Mouse (Mus musculus): ENCODE results near the gene Mief1. TPM values are rescaled to one million over a fixed set of nuclear protein-coding genes. Genes with fewer than 3 reads are reported as not detected.

Mief1 gene
- polyA plus RNA-seq, 1 experiment: 38.4 TPM

GRCm38 (mm10) chr15:80297146-80297545, 63.3 kb downstream of the Mief1 start:
- no peak for TF ChIP-seq CTCF (IDR thresholded peaks at IDR 0.05; ENCODE audit: low read depth, low read length)
- no peak for TF ChIP-seq POLR2A (IDR thresholded peaks at IDR 0.05; ENCODE audit: insufficient read depth, low read length)
- TF ChIP-seq EP300 (IDR thresholded peaks at IDR 0.05; ENCODE audit: insufficient read depth, low read depth, low read length): no peak
- H3K9ac ChIP-seq (ENCODE audit: low read depth, poor library complexity, severe bottlenecking): no peak overlapping the region
- no peak overlapping the region for H3K4me3 ChIP-seq (ENCODE audit: low read depth, low read length)
- no peaks in the 10 kb centered on the region for H3K4me1 ChIP-seq (ENCODE audit: control insufficient read depth, insufficient read depth, low read length)
- H3K27ac ChIP-seq (ENCODE audit: insufficient read depth, low read length): no peak overlapping the region
- H3K36me3 ChIP-seq (ENCODE audit: control insufficient read depth, insufficient read depth, low read length, poor library complexity, severe bottlenecking): no peaks in the 10 kb centered on the region
- H3K27me3 ChIP-seq (ENCODE audit: control insufficient read depth, insufficient read depth, low read length, poor library complexity, severe bottlenecking): no peaks in the 10 kb centered on the region
- no peaks in the 10 kb centered on the region; the same call in 1 of the 2 replicates for H3K9me3 ChIP-seq (replicated peaks; ENCODE audit: control insufficient read depth, insufficient read depth, low read length, poor library complexity, severe bottlenecking)

Other genes with a start within 250 kb of the Mief1 start
- 16.8 and 17.1 TPM in 2 replicates for gene Pdgfb, start 219.0 kb upstream of the Mief1 start, polyA plus RNA-seq (2011; ENCODE audit: insufficient read depth, insufficient read length, low read depth, missing spikeins)
- gene Syngr1, start 142.7 kb upstream of the Mief1 start, polyA plus RNA-seq (2011; ENCODE audit: insufficient read depth, insufficient read length, low read depth, missing spikeins): 30.7 and 32.3 TPM in 2 replicates
- gene Rpl3, start 142.2 kb upstream of the Mief1 start, polyA plus RNA-seq (2011; ENCODE audit: insufficient read depth, insufficient read length, low read depth, missing spikeins): 2,815 and 3,044 TPM in 2 replicates
- 13.5 and 15.6 TPM in 2 replicates for gene Tab1, start 100.9 kb upstream of the Mief1 start, polyA plus RNA-seq (2011; ENCODE audit: insufficient read depth, insufficient read length, low read depth, missing spikeins)
- gene Mgat3, start 60.3 kb upstream of the Mief1 start, polyA plus RNA-seq (2011; ENCODE audit: insufficient read depth, insufficient read length, low read depth, missing spikeins): 6.2 and 6.3 TPM in 2 replicates
- not detected in 2 replicates for gene AC140267.1, start 1.8 kb downstream of the Mief1 start, polyA plus RNA-seq (2011; ENCODE audit: insufficient read depth, insufficient read length, low read depth, missing spikeins)
- gene Atf4, start 21.2 kb downstream of the Mief1 start, polyA plus RNA-seq (2011; ENCODE audit: insufficient read depth, insufficient read length, low read depth, missing spikeins): 193 and 198 TPM in 2 replicates
- gene Rps19bp1, start 30.3 kb downstream of the Mief1 start, polyA plus RNA-seq (2011; ENCODE audit: insufficient read depth, insufficient read length, low read depth, missing spikeins): 28.1 and 33.2 TPM in 2 replicates
- gene Cacna1i, start 53.2 kb downstream of the Mief1 start, polyA plus RNA-seq (2011; ENCODE audit: insufficient read depth, insufficient read length, low read depth, missing spikeins): not detected in 2 replicates

Measured in ES-Bruce4 (cell line).